Mouse (Mus musculus): ENCODE measurements around the gene Npr1. TPM values are rescaled to one million over a fixed set of nuclear protein-coding genes. Genes with fewer than 3 reads are reported as not detected.

The Npr1 gene
- polyA plus RNA-seq, 1 experiment, result 16.1 TPM

DNA sequence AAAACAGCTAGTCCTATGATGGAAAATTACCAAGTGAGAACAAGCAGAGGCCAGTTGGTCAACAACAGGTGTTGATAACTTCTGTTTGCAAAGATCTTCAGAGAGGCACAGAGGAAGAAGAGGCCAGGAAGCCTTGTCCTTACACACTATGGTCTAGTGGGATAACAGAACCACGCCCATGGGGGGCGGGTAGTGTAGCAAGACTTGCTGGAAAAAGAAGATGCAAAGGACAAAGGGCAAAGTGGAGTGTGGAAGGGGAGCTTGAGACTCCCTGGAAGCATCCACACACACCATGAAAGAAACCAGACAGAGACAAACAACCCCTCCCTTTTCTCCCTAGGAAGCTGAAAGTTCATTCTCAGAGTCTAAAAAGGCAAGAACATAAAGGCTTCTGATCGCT, 36.1 kb downstream of the Npr1 start:
- 84% methylated on average over 3 of the region's 3 CpGs for WGBS
- Histone ChIP-seq H3K4me1 (ENCODE audit: control insufficient read depth, insufficient read depth, insufficient read length) (no peaks in the 10 kb centered on the region), H3K36me3 (ENCODE audit: control insufficient read depth, insufficient read depth, low read length) (no peaks in the 10 kb centered on the region), H3K27ac (ENCODE audit: insufficient read depth, low read length) (no peak overlapping the region), H3K4me3 (ENCODE audit: extremely low read depth, insufficient read depth, insufficient read length) (no peak overlapping the region), H3K27me3 (ENCODE audit: control insufficient read depth, insufficient read depth, low read length) (no peaks in the 10 kb centered on the region)
- DNase-seq (ENCODE audit: low read depth in 1 of 2, low spot score in 2 of 2), result no peak
- TF ChIP-seq CTCF (IDR thresholded peaks at IDR 0.05; ENCODE audit: extremely low read depth, insufficient read depth, insufficient read length, insufficient replicate concordance) (no peak), POLR2A (IDR thresholded peaks at IDR 0.05; ENCODE audit: low read depth, low read length) (no peak)

GRCm38 (mm10) chr3:90428186-90428585, 37.5 kb downstream of the Npr1 start:
- Histone ChIP-seq H3K4me3 (ENCODE audit: extremely low read depth, insufficient read depth, insufficient read length) (no peak overlapping the region), H3K27me3 (ENCODE audit: control insufficient read depth, insufficient read depth, low read length) (no peaks in the 10 kb centered on the region), H3K4me1 (ENCODE audit: control insufficient read depth, insufficient read depth, insufficient read length) (no peaks in the 10 kb centered on the region), H3K36me3 (ENCODE audit: control insufficient read depth, insufficient read depth, low read length) (peaks cover 5% of the 10 kb centered on the region), H3K27ac (ENCODE audit: insufficient read depth, low read length) (no peak overlapping the region)
- DNase-seq (ENCODE audit: low read depth in 1 of 2, low spot score in 2 of 2), result no peak
- no peak for TF ChIP-seq CTCF (IDR thresholded peaks at IDR 0.05; ENCODE audit: extremely low read depth, insufficient read depth, insufficient read length, insufficient replicate concordance)
- no peak for TF ChIP-seq POLR2A (IDR thresholded peaks at IDR 0.05; ENCODE audit: low read depth, low read length)
- 79% methylated on average over 6 of the region's 6 CpGs for WGBS

DNA sequence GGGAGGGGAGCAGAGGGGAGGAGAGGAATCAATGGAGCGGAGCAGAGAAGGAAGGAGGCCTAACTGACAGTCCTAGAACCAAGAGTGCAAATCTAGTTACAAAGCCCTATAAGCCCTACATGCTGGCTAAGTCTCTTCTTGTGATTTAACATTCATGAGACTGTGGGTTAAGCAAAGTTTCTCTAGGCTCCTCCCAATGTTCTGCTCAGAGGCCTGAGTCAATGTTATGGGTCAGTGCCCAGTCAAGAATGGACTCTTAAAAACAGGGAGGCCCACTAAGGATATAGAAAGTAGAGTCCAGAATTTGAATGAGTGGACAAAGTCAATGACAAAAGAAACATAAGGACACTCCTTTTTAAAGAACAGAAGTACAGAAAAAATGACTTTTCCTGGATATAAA, 38.1 kb downstream of the Npr1 start:
- no peak overlapping the region for H3K27ac ChIP-seq (ENCODE audit: insufficient read depth, low read length)
- H3K4me1 ChIP-seq (ENCODE audit: control insufficient read depth, insufficient read depth, insufficient read length), result no peaks in the 10 kb centered on the region
- no peaks in the 10 kb centered on the region for H3K27me3 ChIP-seq (ENCODE audit: control insufficient read depth, insufficient read depth, low read length)
- peaks cover 7% of the 10 kb centered on the region for H3K36me3 ChIP-seq (ENCODE audit: control insufficient read depth, insufficient read depth, low read length)
- DNase-seq (ENCODE audit: low read depth in 1 of 2, low spot score in 2 of 2), result no peak
- no peak for TF ChIP-seq CTCF (IDR thresholded peaks at IDR 0.05; ENCODE audit: extremely low read depth, insufficient read depth, insufficient read length, insufficient replicate concordance)
- no peak for TF ChIP-seq POLR2A (IDR thresholded peaks at IDR 0.05; ENCODE audit: low read depth, low read length)
- 64% methylated on average over 1 of the region's 1 CpGs for WGBS
- H3K4me3 ChIP-seq (ENCODE audit: extremely low read depth, insufficient read depth, insufficient read length), result no peak overlapping the region

GRCm38 (mm10) chr3:90425499-90425898, 40.2 kb downstream of the Npr1 start:
- DNase-seq (ENCODE audit: low read depth in 1 of 2, low spot score in 2 of 2), result no peak
- H3K27me3 ChIP-seq (ENCODE audit: control insufficient read depth, insufficient read depth, low read length), result no peaks in the 10 kb centered on the region
- H3K27ac ChIP-seq (ENCODE audit: insufficient read depth, low read length), result no peak overlapping the region
- TF ChIP-seq POLR2A (IDR thresholded peaks at IDR 0.05; ENCODE audit: low read depth, low read length) (no peak), CTCF (IDR thresholded peaks at IDR 0.05; ENCODE audit: extremely low read depth, insufficient read depth, insufficient read length, insufficient replicate concordance) (no peak)
- peaks cover 13% of the 10 kb centered on the region for H3K36me3 ChIP-seq (ENCODE audit: control insufficient read depth, insufficient read depth, low read length)
- no peaks in the 10 kb centered on the region for H3K4me1 ChIP-seq (ENCODE audit: control insufficient read depth, insufficient read depth, insufficient read length)
- no peak overlapping the region for H3K4me3 ChIP-seq (ENCODE audit: extremely low read depth, insufficient read depth, insufficient read length)
- 91% methylated on average over 2 of the region's 2 CpGs for WGBS

GRCm38 (mm10) chr3:90423549-90423948, 42.1 kb downstream of the Npr1 start:
- Histone ChIP-seq H3K27me3 (ENCODE audit: control insufficient read depth, insufficient read depth, low read length) (no peaks in the 10 kb centered on the region), H3K4me3 (ENCODE audit: extremely low read depth, insufficient read depth, insufficient read length) (no peak overlapping the region), H3K27ac (ENCODE audit: insufficient read depth, low read length) (no peak overlapping the region), H3K36me3 (ENCODE audit: control insufficient read depth, insufficient read depth, low read length) (peaks cover 22% of the 10 kb centered on the region), H3K4me1 (ENCODE audit: control insufficient read depth, insufficient read depth, insufficient read length) (no peaks in the 10 kb centered on the region)
- no peak for TF ChIP-seq POLR2A (IDR thresholded peaks at IDR 0.05; ENCODE audit: low read depth, low read length)
- TF ChIP-seq CTCF (IDR thresholded peaks at IDR 0.05; ENCODE audit: extremely low read depth, insufficient read depth, insufficient read length, insufficient replicate concordance), result no peak
- DNase-seq (ENCODE audit: low read depth in 1 of 2, low spot score in 2 of 2), result no peak

DNA sequence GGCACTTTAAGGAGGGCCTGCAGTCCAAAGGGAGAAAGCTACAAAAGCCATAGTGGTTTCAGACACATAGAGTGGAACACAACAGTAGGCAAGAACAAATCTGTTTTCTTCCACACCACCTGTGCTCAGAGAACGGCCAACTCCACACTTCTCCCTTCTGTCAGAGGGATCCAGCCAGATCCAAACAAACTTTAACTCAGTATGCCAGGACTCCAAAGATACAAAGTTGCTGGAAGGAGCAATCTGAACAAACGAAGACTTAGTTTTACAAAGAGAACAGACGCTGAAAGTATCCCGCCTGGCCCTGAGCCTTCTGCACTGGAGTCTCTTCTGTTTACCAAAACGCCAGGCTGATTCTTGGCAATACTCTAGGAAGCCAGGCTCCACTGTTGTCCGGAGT, 45.0 kb downstream of the Npr1 start:
- DNase-seq (ENCODE audit: low read depth in 1 of 2, low spot score in 2 of 2), result no peak
- 94% methylated on average over 6 of the region's 6 CpGs for WGBS
- H3K4me1 ChIP-seq (ENCODE audit: control insufficient read depth, insufficient read depth, insufficient read length), result no peaks in the 10 kb centered on the region
- no peaks in the 10 kb centered on the region for H3K27me3 ChIP-seq (ENCODE audit: control insufficient read depth, insufficient read depth, low read length)
- no peak overlapping the region for H3K27ac ChIP-seq (ENCODE audit: insufficient read depth, low read length)
- H3K4me3 ChIP-seq (ENCODE audit: extremely low read depth, insufficient read depth, insufficient read length), result no peak overlapping the region
- TF ChIP-seq POLR2A (IDR thresholded peaks at IDR 0.05; ENCODE audit: low read depth, low read length) (no peak), CTCF (IDR thresholded peaks at IDR 0.05; ENCODE audit: extremely low read depth, insufficient read depth, insufficient read length, insufficient replicate concordance) (no peak)
- peaks cover 29% of the 10 kb centered on the region for H3K36me3 ChIP-seq (ENCODE audit: control insufficient read depth, insufficient read depth, low read length)

DNA sequence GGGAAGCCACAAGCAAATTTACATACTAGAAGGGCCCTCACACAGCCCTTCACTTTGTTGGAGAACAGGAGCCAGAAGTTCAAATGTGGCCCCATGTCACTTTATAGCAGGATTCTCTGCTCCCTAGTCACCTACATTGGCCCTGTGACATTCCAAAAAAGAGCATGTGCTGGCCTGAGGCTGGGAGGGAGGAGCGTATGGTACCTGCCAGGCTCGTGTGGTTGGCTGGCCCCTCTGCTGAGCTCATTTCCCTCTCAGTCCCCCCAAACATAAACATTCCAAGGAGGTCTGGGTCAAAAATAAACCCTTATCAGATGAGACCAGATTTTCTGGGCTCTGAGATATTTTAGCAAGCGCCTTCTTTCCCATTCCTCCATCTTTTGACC, 52.7 kb downstream of the Npr1 start:
- no peaks in the 10 kb centered on the region for H3K27me3 ChIP-seq (ENCODE audit: control insufficient read depth, insufficient read depth, low read length)
- H3K4me1 ChIP-seq (ENCODE audit: control insufficient read depth, insufficient read depth, insufficient read length), result no peaks in the 10 kb centered on the region
- H3K36me3 ChIP-seq (ENCODE audit: control insufficient read depth, insufficient read depth, low read length), result peaks cover 21% of the 10 kb centered on the region
- no peak for DNase-seq (ENCODE audit: low read depth in 1 of 2, low spot score in 2 of 2)
- TF ChIP-seq CTCF (IDR thresholded peaks at IDR 0.05; ENCODE audit: extremely low read depth, insufficient read depth, insufficient read length, insufficient replicate concordance), result no peak
- no peak for TF ChIP-seq POLR2A (IDR thresholded peaks at IDR 0.05; ENCODE audit: low read depth, low read length)
- 97% methylated on average over 3 of the region's 3 CpGs for WGBS
- no peak overlapping the region for H3K27ac ChIP-seq (ENCODE audit: insufficient read depth, low read length)
- no peak overlapping the region for H3K4me3 ChIP-seq (ENCODE audit: extremely low read depth, insufficient read depth, insufficient read length)

All from spleen, adult 2 months (tissue).